Mouse (Mus musculus) neural tube, embryonic 14.5 days (tissue): Measurements from ENCODE around the gene Ankrd44. TPM values are rescaled to one million over a fixed set of nuclear protein-coding genes. Genes with fewer than 3 reads are reported as not detected.

Source experiments
- ATAC-seq: fragments of 200-750 bp; cut with Nextera tagmentation; 2 replicates; pipeline ENCODE4 v1.8.0; 2017; ENCODE audit warnings: low read depth, mild to moderate bottlenecking, moderate TSS enrichment, moderate library complexity
- H3K27ac ChIP-seq: fragments of 300-500 bp; sonication (generic); 2 replicates; pipeline ENCODE4 v1.5.1; 2014; ENCODE audit warnings: low read depth, mild to moderate bottlenecking, control low read depth, low read length, moderate library complexity, mixed read lengths
- H3K27me3 ChIP-seq: fragments of 300-500 bp; sonication (generic); 2 replicates; pipeline ENCODE4 v1.6.1; 2014; ENCODE audit warnings: low read length; ENCODE audit not compliant: control insufficient read depth, insufficient read depth
- H3K36me3 ChIP-seq: fragments of 300-500 bp; sonication (generic); 2 replicates; pipeline ENCODE4 v1.6.1; 2014; ENCODE audit warnings: low read length, mixed read lengths; ENCODE audit not compliant: control insufficient read depth, insufficient read depth
- H3K4me1 ChIP-seq: fragments of 300-500 bp; sonication (generic); 2 replicates; pipeline ENCODE4 v1.6.1; 2014; ENCODE audit warnings: low read length; ENCODE audit not compliant: control insufficient read depth, insufficient read depth
- H3K4me2 ChIP-seq: fragments of 300-500 bp; sonication (generic); 2 replicates; pipeline ENCODE4 v1.6.1; 2014; ENCODE audit warnings: mild to moderate bottlenecking, low read depth, low read length, control low read depth
- H3K4me3 ChIP-seq: fragments of 300-500 bp; sonication (generic); 2 replicates; pipeline ENCODE4 v1.5.1; 2014; ENCODE audit warnings: low read depth, low read length, control low read depth, mixed read lengths
- H3K9ac ChIP-seq: fragments of 300-500 bp; sonication (generic); replicated peaks from 2 replicates; pipeline ENCODE4 v1.6.1; 2014; ENCODE audit warnings: low read depth, mild to moderate bottlenecking, control low read depth, low read length, mixed read lengths
- H3K9me3 ChIP-seq: fragments of 300-500 bp; sonication (generic); 2 replicates; pipeline ENCODE4 v1.6.1; 2016; ENCODE audit warnings: low read length; ENCODE audit not compliant: control insufficient read depth
- WGBS: fragments of 180-500 bp; shearing (Covaris S2); extraction: QIAGEN DNeasy Blood & Tissue Kit; methylation state at CpG from one replicate; pipeline ENCODE4 v1.1.7; 2014; 5-methylcytosine and 5-hydroxymethylcytosine counted together
- polyA plus RNA-seq: library from polyadenylated mRNA; unstranded; fragments of >200 nt; fragmentation: Nextera tagmentation; extraction: Ambion mirVana; gene quantifications from 2 replicates; pipeline ENCODE4 v1.2.1, GENCODE M21; 2014

The Ankrd44 gene
- polyA plus RNA-seq, 1 experiment from 2014 or later = 41.0 TPM

- no peak overlapping the region for H3K27ac ChIP-seq
- no peaks in the 10 kb centered on the region for H3K9me3 ChIP-seq
- WGBS = 91% methylated on average over 6 of the region's 6 CpGs
- H3K36me3 ChIP-seq = no peaks in the 10 kb centered on the region
- no peaks in the 10 kb centered on the region for H3K27me3 ChIP-seq
- no peak overlapping the region for H3K4me2 ChIP-seq
- ATAC-seq = no peak
- H3K9ac ChIP-seq = no peak overlapping the region
- H3K4me3 ChIP-seq = no peak overlapping the region
- H3K4me1 ChIP-seq = peaks cover 2% of the 10 kb centered on the region
Observed at GRCm38 (mm10) chr1:54660674-54661073, 265.5 kb downstream of the Ankrd44 start.

- WGBS = 92% methylated on average over 4 of the region's 4 CpGs
- Histone ChIP-seq H3K9me3 (no peaks in the 10 kb centered on the region), H3K4me1 (no peaks in the 10 kb centered on the region), H3K9ac (no peak overlapping the region), H3K4me2 (no peak overlapping the region), H3K4me3 (no peak overlapping the region), H3K36me3 (peaks cover 8% of the 10 kb centered on the region; the same call in 1 of the 2 replicates), H3K27me3 (no peaks in the 10 kb centered on the region), H3K27ac (no peak overlapping the region)
- ATAC-seq = no peak
Observed at GRCm38 (mm10) chr1:54658558-54658957, 267.6 kb downstream of the Ankrd44 start.

GRCm38 (mm10) chr1:54648237-54648636, 277.9 kb downstream of the Ankrd44 start:
- no peak overlapping the region for H3K4me3 ChIP-seq
- 90% methylated on average over 5 of the region's 5 CpGs for WGBS
- no peak for ATAC-seq

GRCm38 (mm10) chr1:54647335-54647745, 278.8 kb downstream of the Ankrd44 start:
- H3K27ac ChIP-seq = no peak overlapping the region
- ATAC-seq = peak; percentile 54; the same call in 1 of the 2 replicates
- no peaks in the 10 kb centered on the region for H3K4me1 ChIP-seq

More at GRCm38 (mm10) chr1:54648237-54648636, 277.9 kb downstream of the Ankrd44 start:
- Histone ChIP-seq H3K36me3 (no peaks in the 10 kb centered on the region), H3K27me3 (no peaks in the 10 kb centered on the region), H3K27ac (no peak overlapping the region), H3K4me1 (no peaks in the 10 kb centered on the region), H3K4me2 (no peak overlapping the region), H3K9me3 (no peaks in the 10 kb centered on the region), H3K9ac (no peak overlapping the region)

GRCm38 (mm10) chr1:54640184-54640795, 285.9 kb downstream of the Ankrd44 start:
- Histone ChIP-seq H3K4me1 (no peaks in the 10 kb centered on the region), H3K27me3 (no peaks in the 10 kb centered on the region), H3K27ac (peak overlapping the region; percentile 4; the same call in 1 of the 2 replicates), H3K9ac (no peak overlapping the region), H3K4me3 (no peak overlapping the region), H3K36me3 (no peaks in the 10 kb centered on the region), H3K4me2 (no peak overlapping the region), H3K9me3 (no peaks in the 10 kb centered on the region)
- peak; percentile 75; the same call in 1 of the 2 replicates for ATAC-seq
- 31% methylated on average over 5 of the region's 5 CpGs for WGBS

More at GRCm38 (mm10) chr1:54647335-54647745, 278.8 kb downstream of the Ankrd44 start:
- WGBS = 63% methylated on average over 3 of the region's 3 CpGs
- Histone ChIP-seq H3K4me2 (no peak overlapping the region), H3K36me3 (no peaks in the 10 kb centered on the region), H3K9ac (no peak overlapping the region), H3K9me3 (no peaks in the 10 kb centered on the region), H3K27me3 (no peaks in the 10 kb centered on the region), H3K4me3 (no peak overlapping the region)

- WGBS = 40% methylated on average over 6 of the region's 6 CpGs
- Histone ChIP-seq H3K9ac (no peak overlapping the region), H3K36me3 (no peaks in the 10 kb centered on the region), H3K4me2 (no peak overlapping the region), H3K27me3 (no peaks in the 10 kb centered on the region), H3K9me3 (no peaks in the 10 kb centered on the region), H3K27ac (peak overlapping the region; percentile 68), H3K4me1 (no peaks in the 10 kb centered on the region), H3K4me3 (no peak overlapping the region)
- ATAC-seq = peak; percentile 68
Observed at GRCm38 (mm10) chr1:54639506-54640078, 286.6 kb downstream of the Ankrd44 start.

GRCm38 (mm10) chr1:54639076-54639475, 287.1 kb downstream of the Ankrd44 start:
- Histone ChIP-seq H3K27ac (no peak overlapping the region), H3K4me2 (no peak overlapping the region), H3K4me1 (no peaks in the 10 kb centered on the region), H3K4me3 (no peak overlapping the region), H3K36me3 (no peaks in the 10 kb centered on the region), H3K9me3 (no peaks in the 10 kb centered on the region), H3K9ac (no peak overlapping the region), H3K27me3 (no peaks in the 10 kb centered on the region)
- 0 out of 2 replicates have a peak, but pooled peaks have one; percentile 47 for ATAC-seq
- 85% methylated on average over 2 of the region's 2 CpGs for WGBS

- H3K4me2 ChIP-seq = no peak overlapping the region
- ATAC-seq = no peak
- no peak overlapping the region for H3K4me3 ChIP-seq
- no peaks in the 10 kb centered on the region for H3K27me3 ChIP-seq
- H3K9me3 ChIP-seq = no peaks in the 10 kb centered on the region
- 95% methylated on average over 2 of the region's 2 CpGs for WGBS
- H3K27ac ChIP-seq = no peak overlapping the region
- H3K9ac ChIP-seq = no peak overlapping the region
- no peaks in the 10 kb centered on the region for H3K4me1 ChIP-seq
- H3K36me3 ChIP-seq = no peaks in the 10 kb centered on the region
Observed at GRCm38 (mm10) chr1:54637340-54637739, 288.8 kb downstream of the Ankrd44 start.

- Histone ChIP-seq H3K9ac (no peak overlapping the region), H3K36me3 (no peaks in the 10 kb centered on the region), H3K9me3 (no peaks in the 10 kb centered on the region), H3K4me2 (no peak overlapping the region), H3K4me1 (no peaks in the 10 kb centered on the region), H3K4me3 (no peak overlapping the region), H3K27me3 (no peaks in the 10 kb centered on the region), H3K27ac (no peak overlapping the region)
- 73% methylated on average over 1 of the region's 1 CpGs for WGBS
- ATAC-seq = no peak
Observed at GRCm38 (mm10) chr1:54629106-54629505, 297.1 kb downstream of the Ankrd44 start.
